Mouse (Mus musculus) T-helper 2 cell (primary cell): ENCODE data around the gene Ywhag.

Experiments used
- in situ Hi-C: fragments of 300-600 bp; cut with MboI, MseI; formaldehyde crosslinking; loops from one replicate; pipeline ENCODE4 v1.15.1; 2025; ENCODE audit warnings: high pct_unique_total_duplicates

Gene Ywhag

GRCm38 (mm10) chr5:135888405-135889215, 45.8 kb downstream of the Ywhag start:
- in situ Hi-C loops = no loop called here

DNA sequence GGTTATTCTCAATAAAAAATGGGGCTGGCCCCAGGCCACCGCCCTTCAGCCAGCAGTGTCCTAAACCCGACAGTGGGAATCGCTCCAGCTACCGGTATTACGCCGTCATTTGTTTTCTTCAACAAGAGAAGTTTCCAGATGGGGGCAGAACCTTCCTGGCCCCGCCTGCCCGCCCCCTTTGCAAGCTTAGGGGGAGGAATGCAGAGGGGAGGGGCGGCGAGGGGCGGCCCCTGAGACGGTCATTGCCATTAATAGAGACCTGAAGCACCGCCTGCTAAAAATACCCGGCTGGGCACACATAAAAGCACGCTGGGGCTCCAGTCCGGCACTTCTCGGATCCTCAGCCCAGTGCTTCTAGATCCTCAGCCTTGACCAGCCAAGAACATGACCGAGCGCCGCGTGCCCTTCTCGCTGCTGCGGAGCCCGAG, 46.7 kb downstream of the Ywhag start, which contains the start of gene Hspb1:
Gene Hspb1 (plus strand): TSS at position 245 of the 428 bp plus-strand sequence.
- in situ Hi-C loops = no loop called here

DNA sequence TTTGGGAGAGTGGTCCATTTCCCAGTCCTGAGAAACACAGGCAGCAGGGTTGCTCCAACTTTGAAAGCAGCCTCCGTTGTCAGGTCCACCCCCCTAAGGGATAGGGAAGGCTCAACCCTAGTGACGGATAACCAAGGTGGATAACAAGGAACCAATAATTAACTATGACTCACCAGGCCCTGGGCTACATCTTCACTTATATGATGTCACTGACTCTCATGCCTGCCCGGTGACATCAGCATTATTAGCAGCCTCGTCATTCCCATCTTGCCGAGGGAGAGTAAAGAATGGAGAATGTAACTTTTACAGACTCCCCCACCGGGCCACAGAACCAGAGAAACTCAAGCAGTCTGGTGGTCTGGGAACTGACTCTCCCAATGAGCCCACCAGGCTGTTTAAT, 49.8 kb downstream of the Ywhag start:
- in situ Hi-C loops = no loop called here

DNA sequence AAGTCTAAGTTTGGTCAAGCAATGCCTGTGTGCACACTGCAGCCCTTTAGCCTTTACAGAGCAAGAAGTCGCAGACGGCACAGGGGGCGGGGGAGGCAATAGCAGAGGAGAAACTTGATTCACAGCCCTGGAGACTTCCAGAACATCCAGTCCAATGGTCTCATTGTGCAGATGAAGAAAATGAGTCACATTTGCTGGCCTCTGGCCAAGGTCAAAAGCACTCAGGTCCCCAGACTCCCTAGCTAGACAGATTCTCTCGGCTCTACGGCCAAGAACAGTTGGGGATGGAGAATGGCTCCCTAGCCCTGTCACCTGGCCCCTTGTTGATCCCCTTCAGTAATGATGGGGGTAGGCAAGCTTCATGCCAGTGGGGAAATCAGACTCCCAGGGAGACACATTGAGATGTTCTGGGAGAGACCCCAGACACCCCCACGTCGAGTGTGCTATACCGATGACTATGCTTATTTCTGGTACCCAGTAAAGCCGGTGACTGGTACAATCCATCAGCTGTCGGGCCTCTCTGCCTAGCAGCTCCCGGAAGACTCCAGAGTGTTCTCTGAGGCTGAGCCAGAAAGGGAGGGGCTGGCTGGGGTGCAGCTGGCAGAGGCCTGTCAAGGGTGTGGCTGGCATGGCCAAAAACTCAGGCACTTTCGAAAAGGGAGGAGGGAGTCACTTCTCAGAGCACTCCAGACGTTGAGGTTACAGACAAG, 54.8 kb downstream of the Ywhag start:
- in situ Hi-C loops = no loop called here

- in situ Hi-C loops = no loop called here
Measured at GRCm38 (mm10) chr5:135877831-135878231, 56.6 kb downstream of the Ywhag start.

DNA sequence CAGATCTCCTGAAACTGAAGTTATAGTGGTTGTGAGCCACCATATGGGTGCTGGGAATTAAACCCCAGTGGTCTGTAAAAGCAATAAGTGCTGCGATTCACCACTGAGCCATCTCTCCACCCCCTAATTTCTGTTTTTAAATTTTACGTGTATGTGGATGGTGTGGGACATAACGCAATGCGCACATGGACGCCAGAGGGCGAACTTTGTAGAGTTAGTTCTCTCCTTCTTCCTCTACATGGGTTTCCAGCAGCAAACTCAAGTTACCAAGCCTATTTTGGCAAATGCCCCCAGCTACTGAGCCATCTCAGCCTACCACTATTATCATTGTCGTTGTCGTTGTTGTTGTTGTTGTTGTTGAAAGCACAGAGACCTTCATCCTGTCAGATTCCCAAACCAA, 57.2 kb downstream of the Ywhag start:
- in situ Hi-C loops = no loop called here

GRCm38 (mm10) chr5:135873753-135874152, 60.7 kb downstream of the Ywhag start:
- in situ Hi-C loops = no loop called here

DNA sequence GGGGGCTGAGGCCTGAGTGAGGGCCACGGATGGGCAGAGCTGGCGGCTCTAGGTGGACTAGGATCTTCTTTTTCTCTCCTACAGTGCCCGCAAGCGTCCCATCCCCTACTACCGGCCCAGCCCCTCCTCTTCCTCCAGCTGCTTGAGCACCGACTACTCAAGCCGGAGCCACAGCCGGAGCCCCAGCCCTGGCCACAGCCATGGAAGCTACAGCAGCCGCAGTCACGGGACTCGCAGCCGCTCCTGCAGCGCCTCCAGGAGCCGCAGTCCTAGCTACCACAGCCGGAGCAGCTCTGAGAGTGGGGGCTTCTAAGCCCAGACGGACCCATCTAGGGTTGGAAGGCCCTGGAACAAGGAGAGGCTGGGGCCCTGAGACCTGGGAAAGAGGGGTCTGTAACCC, 61.4 kb downstream of the Ywhag start:
- in situ Hi-C loops = no loop called here

GRCm38 (mm10) chr5:135870505-135870904, 63.9 kb downstream of the Ywhag start:
- in situ Hi-C loops = no loop called here

DNA sequence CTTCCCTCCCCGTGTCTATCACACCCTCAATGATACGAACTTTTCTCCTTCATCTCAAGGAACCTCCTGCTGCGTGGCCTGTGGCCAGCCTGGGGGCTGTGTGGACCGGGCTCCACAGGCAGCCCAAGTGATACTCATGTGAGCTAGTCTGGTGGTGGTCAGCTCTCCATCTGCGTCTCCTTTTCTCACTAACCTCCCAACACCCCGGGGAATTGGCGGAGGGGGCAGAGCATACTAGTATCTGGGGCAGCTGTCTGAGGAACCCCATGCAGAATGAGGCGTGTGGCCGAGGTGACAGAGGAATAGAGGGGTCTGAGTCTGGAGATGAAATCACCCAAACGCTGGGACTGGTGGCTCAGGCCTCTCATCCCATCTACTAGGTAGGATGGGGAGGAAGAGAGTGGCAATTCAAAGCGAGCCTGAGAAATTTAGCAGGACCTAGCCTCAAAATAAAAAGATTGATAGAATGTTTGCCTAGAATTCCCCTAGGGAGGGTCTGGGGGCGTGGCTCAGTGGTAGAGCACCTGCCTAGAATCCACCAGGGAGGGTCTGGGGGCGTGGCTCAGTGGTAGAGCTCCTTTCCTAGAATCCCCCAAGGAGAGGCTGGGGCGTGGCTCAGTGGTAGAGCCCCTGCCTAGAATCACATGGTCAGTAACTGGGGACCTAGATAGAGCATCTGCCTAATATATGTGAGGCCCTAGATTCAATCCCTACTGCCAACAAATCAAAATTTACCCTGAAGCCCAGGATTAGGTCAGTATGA, 64.6 kb downstream of the Ywhag start:
- in situ Hi-C loops = no loop called here

DNA sequence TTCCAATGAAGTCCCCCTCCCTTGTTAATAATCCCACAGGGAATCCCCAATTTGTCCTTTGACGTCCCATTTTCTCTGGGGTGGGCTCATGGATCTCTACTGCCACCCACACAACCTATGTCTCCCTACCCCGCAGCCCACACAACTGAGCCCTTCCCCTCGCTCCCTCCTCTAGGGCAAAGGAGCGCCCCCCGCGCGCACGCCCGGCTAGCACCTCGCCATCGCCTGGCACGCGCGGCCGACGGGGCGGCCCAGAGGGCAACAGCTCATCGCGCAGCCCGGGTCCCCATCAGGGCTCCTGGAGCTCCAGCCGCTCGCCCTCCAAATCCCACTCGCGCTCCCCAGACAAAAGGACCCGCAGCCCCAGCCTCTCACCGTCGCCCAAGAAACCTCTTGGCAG, 65.8 kb downstream of the Ywhag start:
- in situ Hi-C loops = no loop called here

- in situ Hi-C loops = no loop called here
Measured at GRCm38 (mm10) chr5:135867637-135868593, 66.5 kb downstream of the Ywhag start.

GRCm38 (mm10) chr5:135866662-135867061, 67.8 kb downstream of the Ywhag start:
- in situ Hi-C loops = no loop called here
